Mouse (Mus musculus): Measurements from ENCODE around the gene Cst3.
A peak's percentile ranks its signal among the peaks of the same experiment; 100 is the strongest.

The Cst3 gene

DNA sequence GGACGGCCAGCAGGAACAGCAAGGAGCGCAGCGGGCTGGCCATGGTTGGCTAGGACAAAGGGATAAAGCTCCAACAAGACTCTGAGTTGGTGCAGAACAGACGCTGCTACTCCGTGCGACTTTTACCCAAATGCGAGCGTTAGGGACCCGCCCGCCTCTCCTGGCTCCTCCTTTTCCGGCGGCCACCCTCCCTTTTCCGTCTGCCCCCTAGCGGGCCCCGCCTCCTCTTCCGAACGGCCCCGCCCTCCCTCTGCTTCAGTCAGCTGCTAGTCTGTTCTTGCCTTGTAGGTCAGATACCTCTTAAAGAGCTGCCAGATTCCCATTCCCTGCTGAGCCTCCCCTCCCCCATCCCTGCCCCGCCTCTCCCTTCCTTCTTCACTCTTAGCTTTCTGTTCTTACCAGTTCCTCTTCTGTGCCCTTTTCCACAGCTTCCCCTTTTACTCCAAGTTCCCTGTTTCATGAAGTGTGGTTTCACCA lies at the start of gene Cst3:
TSS of gene Cst3 (minus strand) at position 358 of the 477 bp plus-strand sequence.
- peak; percentile 91 for DNase-seq

DNA sequence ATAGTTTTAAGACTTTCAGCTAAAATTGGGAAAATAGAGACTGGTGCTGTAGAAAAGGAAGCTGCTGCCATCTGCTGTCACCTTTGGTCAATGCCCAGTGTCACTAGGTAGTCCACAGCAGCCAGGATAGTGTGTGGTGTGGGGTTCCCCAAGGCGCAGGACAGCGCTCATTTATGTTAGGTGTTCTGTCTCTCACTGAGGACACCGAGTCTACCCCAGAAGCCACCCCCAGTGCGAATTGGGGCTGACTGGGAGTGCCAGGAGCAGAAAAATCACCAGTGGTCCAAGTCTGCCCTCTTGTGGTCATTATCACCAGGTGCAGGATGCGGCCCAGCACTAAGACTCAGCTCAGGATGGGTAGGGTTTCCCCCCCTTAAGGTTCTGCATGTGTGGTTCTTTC lies 26.8 kb upstream of the Cst3 start:
- DNase-seq: peak; percentile 39

DNA sequence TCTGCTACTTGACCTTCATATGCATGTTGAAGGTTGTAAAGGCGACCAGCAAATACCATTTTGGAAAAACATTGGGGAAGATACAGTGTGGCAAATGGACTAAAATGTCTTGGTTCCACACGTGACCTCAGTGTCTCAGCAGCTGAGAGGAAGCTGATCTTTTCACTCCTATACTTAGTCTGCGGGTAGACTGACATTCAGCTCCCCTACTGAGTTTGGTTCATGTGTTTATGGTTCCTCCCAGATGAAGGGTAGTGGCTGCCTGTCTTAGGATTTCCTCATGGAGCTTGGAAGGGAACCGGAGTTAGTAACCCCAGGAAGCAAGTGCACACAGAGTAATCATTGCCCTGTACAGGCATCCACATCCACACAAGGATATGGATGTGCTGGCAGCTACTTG lies 24.8 kb upstream of the Cst3 start:
- no peak for DNase-seq

DNA sequence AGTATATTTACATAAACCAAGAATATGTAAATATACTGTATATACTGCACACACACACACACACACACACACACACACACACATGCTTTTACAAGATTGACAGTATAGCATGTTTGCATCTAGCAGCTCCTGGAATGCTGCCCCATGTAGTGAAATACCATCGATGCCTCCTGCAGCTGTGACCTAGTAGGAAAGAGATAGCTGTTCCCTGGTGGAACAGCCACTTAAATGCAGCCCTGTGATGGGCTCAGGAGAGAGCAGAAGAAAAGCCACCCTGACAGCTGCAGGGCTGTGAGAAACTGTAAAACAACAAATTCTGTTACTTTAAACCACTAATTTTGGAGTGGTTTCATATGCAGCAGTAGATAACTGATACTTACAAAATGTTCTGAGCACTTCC lies 20.7 kb upstream of the Cst3 start:
- no peak for DNase-seq

DNA sequence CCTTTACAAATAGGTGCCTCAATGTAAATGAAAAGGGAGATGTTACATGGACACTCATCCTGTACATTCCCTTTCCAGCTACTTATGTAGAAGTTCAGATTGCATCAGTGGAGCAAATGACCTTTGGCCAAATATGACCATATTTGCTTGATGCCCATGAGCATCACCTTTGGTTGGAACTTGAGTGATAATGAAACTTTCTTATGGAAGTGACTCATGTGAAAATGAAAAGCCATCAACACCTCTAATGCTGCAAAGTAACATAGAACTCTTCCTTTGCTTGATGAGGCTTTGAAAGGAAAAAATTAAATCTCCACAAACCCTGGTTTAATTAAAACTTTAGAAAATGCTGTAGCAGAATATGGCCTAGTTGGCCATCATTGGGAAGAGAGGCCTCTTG lies 17.6 kb upstream of the Cst3 start:
- DNase-seq: no peak

DNA sequence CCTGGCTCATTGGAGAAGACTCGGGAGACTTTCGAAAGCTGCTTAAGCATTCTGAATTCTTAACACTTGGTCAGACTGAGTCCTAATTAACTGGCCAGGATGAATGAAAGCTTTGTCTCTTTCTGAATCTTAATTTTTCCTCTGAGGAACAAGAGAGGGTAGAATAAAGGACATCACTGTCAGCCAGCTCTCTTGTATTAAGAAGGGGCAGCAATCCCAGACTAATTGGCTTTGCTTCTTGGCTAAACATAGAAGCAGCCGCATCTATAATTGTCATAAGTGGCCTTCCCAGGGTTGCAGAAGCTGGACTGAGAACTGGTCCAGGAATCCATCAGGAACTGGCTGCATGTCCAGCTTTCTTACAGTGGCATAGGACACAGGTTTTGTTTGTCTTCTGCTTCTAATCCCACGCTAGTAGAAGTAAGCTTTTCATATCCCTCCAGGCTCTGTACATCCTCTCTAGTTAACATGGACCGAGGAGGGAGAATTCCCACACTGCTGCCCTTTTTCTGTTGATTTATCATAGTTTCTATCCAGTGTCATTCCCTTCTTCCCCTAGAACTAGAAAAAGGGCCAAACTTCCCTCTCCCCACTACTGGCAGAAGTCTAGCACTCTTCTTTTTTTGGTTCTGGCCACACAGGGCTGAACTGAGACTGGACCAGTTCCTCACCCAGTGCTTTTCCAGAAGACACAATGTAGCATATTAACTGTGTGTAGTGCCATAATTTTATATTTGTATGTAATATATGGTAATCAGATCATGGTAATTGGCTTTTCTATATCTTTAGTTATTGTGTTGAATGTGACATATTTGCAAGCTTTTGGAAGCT lies 14.7 kb upstream of the Cst3 start:
- DNase-seq: peak; percentile 28

DNA sequence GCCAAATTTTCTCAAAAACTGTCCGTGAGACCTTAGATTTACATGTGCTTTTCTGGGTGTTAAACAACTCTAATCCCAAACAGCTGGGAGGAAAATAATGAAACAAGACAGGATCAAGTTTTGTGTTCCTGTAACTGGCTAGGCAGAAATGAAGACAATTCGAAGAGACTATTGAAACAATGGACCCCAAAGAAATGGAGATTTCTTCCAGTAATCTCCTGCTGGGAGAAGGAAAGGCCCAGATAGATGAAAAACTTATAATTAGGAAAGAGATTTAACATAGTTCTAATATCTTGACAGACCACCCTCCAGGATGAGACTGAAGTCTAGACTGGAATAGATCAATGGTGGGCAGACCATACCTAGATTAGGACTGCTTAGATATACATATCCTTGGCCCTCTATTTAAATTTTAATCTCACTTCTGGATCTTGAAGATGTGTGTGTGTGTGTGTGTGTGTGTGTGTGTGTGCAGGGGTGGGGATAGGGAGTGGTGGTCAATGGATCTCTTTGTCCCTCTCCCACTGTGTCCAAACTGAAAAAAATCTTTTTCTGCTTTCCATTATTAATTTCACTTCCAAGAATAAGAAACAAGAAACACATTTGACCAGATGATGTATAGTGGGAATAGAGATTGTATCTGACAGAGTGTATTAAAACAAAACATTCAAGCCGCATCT lies 14.0 kb upstream of the Cst3 start:
- DNase-seq: no peak

DNA sequence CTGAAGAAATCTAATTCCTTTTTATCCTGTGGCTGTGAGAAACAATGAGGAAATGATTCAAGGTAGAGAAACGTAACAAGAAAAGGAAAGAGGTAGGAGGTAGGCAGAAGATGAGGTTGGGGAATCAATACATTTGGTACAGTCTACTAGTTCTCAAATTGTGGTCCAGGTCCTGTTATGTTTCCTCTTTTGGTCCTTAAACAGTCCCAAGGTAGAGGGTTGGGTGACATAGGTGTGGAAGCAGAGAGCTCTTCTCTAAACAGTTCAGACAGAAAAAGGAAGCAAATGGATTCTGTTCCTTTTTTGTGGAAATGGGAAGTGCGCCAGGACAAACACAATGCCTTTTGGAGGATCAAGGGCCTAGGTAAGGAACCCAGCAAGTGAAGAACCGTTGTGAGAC lies 13.4 kb upstream of the Cst3 start:
- no peak for DNase-seq

DNA sequence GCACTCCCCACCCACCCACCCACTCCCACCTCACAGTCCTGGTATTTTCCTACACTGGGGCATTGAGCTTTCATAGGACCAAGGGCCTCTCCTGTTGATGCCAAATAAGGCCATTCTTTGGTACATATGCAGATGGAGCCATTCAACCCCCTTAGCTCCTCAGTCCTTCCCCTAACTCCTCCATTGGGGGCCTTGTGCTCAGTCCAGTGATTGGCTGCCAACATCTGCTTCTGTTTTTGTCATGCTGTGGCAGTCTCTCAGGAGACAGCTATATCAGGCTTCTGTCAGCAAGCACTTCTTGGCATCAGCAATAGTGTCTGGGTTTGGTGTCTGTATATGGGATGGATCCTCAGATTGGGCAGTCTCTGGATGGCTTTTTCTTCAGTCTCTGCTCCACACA lies 9.2 kb upstream of the Cst3 start:
- DNase-seq: no peak

DNA sequence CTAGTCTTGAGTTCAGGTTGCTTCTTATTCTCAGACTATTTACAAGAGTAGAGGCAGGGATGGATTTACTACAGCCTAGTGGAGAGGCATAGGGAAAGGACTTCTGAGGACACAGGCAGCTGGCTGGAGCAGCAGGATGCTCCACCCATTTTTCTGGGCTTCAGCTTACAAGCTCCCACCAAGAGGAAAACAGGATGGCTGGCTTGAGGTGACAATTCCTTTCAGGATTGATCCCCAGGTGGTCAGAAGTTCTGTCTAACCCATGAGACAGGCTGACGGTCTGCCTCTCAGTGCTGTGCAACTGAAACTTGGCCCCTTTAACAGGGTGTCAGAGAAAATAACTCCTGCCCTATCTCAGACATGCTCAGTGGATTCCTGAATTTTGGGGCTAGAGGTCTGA lies 3.7 kb upstream of the Cst3 start:
- DNase-seq: no peak

DNA sequence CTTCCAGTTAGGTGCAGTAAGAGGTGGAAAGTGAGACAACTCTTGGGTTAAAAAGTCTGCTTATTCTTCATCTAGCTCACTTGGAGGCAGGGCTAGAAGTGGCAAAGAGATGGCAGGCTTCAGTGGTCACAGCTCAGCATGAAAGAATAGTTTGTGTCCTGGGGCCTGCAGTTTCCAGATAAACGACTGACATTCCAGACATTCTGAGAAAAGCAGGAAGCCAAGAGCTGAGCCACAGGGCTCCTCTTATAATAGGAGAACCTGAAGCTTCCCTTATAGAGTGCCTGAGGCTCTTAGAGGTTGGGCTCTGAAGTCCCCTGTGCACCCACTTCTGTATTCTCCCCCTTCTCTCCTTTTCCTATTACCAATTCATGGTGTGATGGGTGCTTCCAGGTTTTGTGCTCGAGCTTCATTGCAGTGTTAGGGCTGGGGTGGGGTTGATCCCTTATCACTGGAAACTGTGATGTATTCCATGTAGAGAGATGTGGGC lies 3.2 kb upstream of the Cst3 start:
- DNase-seq: no peak

DNA sequence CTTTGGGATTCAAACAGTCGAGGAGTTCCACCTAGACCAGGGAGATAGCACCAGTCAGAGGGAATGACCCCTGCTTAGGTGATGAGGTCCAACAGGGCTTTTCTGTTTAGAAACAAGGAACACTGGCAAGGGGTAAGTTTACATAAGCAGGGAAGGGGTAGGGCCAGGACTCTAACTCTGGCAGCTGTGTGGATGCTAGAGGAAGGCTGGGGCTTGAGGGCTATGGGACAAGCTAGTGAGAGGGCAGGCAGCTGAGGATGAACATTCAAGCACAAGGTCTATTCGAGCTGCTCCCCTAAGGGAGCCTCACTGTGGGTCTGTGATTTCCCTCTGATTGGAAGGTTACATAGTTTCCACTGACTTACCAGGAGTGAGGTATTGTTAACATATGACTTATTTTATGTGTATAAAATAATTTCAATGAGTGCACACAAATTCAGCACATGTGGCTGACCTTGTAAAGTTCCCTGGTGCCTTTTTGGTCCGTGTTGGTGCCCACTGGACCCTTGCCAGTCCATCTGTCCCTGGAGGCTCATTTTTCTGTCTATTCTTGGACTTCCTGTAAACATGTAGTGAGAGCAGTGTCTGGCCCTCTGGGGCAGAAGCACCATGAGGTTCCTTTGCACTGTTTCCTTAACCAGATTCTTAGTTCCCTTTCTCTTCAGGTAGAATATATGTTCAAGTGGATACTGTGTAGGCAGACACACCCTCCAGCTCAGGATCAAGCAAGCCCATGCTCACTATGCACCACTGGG lies 1.7 kb upstream of the Cst3 start:
- DNase-seq: peak; percentile 13

DNA sequence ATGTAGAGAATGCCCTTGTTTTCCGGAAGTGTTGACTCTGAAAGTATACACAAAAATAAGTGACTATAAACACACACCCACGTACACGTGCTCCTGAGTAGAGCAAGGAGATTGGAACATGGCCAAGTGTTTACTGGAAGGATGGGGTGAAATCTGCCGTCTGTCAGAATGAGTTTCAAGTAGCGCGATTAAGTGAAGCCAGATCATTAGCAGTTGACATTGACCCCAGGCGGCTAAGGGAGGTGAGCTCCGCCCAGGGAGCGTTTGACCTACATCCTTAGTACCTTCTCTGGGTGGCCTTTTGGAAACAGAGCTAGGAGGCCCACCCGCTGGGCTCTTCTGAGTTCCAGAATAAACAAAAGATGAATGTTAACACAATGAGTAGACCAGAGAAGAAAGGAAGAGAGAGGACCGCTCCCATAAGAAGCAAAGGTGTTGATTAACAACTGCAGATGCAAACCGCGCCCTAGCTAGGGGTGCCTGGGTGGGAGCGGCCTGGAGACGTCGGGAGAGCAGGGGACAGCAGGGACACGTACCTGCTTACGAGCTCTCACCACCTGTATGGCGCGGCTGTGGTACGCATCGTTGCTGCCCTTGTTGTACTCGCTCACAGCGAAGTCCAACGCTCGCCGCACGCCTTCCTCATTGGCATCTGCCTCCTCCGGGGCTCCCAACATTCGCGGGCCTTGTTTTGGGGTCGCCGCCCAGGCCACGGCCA lies 716 bp downstream of the Cst3 start:
- DNase-seq: peak; percentile 48

DNA sequence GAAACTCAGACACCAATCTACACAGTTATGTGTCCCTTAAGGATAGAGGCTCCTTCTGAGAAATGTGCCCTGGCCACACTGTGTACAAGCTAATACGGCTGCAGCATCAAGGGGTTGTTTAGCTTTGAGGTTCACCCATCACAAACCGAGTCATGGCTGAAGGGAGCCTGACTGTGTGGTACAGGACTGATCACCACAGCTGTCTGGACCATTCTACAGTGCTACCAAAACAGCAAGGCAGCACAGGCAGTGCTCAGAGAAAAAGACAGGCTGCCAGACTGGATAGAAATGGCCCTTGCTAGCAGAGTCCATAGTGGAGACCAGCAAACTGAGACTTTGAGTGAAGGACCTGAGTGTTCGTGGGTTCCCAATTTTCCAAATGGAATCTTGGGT lies 1.3 kb downstream of the Cst3 start:
- no peak for DNase-seq

DNA sequence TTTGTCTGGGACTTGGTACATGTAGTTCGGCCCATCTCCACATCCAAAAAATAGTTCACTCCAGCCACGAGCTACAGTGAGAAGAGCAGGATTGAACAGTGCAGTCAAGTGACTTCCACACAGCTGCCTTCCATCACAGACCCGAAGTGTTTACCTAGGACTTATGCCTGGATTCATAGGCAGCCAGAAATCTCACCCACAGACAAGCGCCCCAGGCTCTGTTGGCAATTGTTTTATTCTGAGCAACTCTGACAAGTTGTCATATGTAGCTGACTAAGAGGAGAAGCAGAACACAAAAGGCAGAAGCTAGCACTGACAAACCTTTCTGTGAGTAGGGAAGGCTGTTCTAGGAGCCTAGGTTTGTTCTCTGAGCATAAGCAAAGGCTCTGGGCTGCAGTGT lies 2.6 kb downstream of the Cst3 start:
- DNase-seq: no peak

DNA sequence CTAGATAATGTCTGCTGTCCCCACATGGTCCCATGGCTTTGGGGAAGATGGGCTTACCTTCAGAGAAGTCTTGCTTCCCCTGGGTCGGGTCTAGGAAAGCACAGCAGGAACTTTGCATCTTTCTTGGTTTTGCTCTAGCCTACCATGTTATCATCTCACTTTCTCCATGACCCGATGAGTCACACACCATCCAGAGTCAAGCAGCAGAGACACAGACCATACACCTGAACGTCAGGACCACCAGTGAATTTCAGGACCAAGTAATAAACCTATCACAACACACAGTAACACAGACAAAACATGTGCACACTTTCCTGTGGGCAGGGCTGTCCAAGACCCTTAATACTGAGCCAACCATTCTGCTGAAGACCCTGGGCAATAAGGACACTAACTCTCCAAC lies 5.0 kb downstream of the Cst3 start:
- DNase-seq: no peak

DNA sequence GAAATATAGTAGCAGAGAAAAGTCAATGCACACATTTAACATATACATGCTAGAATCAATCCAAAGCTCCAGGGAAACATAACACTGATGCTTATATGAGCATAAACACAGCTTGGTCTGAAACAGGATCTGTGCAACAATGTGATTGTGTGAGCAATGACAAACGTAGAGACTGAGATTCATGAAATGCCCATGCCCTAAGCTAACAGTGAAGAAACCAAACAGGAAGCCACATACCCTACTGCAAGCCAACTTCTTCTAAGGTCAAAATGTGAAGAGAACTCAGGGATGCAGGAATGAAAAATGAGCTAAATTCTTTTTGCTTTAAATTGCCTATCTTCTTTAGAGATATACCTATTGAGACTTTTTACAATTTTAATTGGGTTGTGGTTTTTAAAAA lies 6.5 kb downstream of the Cst3 start:
- DNase-seq: no peak

DNA sequence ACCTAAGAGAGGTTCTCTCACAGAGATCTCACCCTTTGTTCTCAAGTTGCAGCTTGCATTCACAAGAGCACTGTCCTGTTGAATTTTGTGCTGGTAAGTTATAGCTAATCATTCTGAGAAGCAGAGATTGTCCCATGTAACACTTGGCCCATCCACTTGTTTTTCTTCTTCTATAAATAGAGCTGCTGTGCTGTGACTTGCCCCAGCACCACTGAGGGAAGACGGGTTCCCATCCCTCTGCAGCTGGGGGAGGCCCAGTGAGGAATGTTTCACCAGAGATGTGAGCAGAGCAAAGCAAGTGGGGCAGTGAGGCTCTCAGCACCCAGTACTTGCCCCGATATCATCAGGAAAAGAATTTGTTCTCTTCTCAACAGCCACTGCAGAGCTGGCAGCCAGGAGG lies 10.5 kb downstream of the Cst3 start, which contains the start of gene 9230104L09Rik:
TSS of gene 9230104L09Rik (minus strand) at position 73 of the 400 bp plus-strand sequence.
- DNase-seq: no peak

DNA sequence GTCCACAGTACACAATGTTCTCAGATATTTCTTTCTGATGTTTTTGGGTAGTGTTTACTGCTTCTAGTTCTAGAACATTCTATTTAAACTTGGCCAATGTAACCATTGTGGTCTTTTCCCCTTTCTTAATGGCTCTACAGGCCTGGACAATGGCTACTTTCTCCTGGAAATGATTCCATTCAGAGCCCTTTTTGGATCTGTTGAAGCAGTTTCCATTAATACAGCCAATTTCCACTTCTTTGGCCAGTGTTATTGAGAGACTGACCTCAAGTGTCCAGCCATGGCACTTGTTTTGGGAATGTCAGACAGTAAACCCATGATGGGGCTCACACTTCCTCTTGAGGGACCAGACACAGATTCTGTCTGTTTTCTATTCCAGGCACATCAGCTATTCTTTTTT lies 13.8 kb downstream of the Cst3 start:
- no peak for DNase-seq

DNA sequence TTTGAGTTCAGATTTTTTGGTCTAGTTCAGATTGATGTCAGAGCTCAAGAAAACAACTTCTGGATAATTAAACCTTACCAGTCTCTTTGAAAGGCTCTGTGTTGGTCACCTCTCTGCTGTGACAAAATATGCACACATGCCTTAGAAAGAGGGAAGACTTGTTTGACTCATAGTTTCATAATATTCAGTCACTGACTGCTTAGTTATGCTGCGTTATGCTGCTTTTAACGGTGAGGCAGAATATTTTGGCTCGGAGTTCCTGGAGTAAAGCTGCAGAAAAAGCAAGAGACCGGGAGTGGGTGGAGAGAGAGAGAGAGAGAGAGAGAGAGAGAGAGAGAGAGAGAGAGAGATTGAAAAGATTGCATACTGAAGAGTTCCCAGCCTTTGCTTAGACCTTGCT lies 14.5 kb downstream of the Cst3 start:
- DNase-seq: no peak

DNA sequence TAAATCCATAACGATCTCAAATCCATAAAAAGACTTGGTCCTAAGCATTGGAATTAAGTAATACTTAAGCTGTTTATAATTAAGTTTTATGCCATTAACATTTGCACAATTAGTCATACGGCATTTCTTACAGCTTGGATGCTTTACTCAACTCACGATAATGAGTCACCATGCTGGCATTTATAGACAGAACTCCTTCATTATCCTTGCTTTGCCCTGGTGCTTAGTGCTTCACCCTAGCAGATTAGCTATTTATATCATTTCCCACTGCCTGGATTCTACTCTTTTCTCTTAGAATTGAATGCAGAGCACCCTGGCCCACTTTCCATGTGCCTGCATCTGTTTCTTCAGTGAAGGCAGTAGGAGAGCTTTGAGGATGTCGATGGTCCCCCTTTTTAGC lies 18.0 kb downstream of the Cst3 start:
- DNase-seq: no peak

DNA sequence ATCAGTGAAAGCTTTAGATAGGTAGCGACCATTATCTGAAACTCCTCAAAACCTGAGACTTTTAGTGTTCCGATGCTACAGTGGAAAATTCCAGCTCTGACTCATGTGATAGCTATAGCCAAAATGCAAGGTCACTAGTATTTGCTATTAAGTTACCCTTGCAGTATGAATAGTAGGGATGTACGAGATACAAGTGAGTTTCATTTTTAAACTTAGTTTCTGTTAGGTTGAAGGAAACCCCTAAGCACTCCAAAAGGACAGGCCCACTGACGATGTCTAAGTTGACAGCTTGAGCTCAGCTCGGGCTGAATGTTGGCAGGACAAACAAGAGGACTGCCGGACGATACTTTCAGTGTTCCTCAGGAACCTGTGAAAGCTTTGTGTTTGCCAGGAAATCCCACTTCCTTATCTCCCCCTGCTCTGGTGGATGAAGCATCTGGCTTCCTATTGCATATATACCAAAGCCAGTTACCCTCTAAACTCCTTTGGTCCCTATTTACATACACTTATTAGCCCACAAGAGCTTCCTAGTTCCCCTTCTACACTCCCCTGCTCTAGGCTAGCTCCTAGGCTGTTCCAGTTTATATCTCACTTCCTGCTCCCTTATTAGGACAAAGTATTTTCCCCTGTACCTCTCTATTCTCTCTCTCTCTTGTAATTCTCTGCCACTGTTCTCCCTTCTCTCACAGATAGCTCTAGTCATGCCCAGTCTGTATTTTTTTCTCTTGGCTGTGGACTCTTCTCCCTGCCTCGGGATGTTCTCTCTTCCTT lies 18.7 kb downstream of the Cst3 start:
- DNase-seq: no peak
